Mouse (Mus musculus): ENCODE measurements at regions not wholly inside any gene's neighbourhood (a gene's known extent, or its start where the extent isn't known, plus 50 kb on each side); places are given as distances from the start of the nearest gene placed in this dataset.
A peak's percentile ranks its signal among the peaks of the same experiment; 100 is the strongest.
"Not testable (repeated sequence)": the region's sequence is repeated elsewhere in the genome, so short reads cannot be mapped to it uniquely, and the experiment has no call there.

GRCm38 (mm10) chr13:4935940-4936339 is 327.0 kb upstream of the Akr1e1 start:
- DNase-seq = no peak

GRCm38 (mm10) chr13:4939849-4940248 is 330.9 kb upstream of the Akr1e1 start:
- DNase-seq = no peak

GRCm38 (mm10) chr13:4942490-4942889 is 333.5 kb upstream of the Akr1e1 start:
- peak; percentile 23 for DNase-seq

GRCm38 (mm10) chr13:4943046-4943445 is 334.1 kb upstream of the Akr1e1 start:
- DNase-seq = no peak

GRCm38 (mm10) chr13:4955384-4955783 is 346.4 kb upstream of the Akr1e1 start:
- DNase-seq = no peak

- no peak for DNase-seq
These were observed 355.9 kb upstream of the Akr1e1 start for GRCm38 (mm10) chr13:4964824-4965223.

- peak; percentile 11 for DNase-seq
These were observed 361.3 kb upstream of the Akr1e1 start for GRCm38 (mm10) chr13:4970081-4970892.

- no peak for DNase-seq
These were observed 362.6 kb upstream of the Akr1e1 start for GRCm38 (mm10) chr13:4971472-4972067.

GRCm38 (mm10) chr13:4992876-4993275 is 383.9 kb upstream of the Akr1e1 start:
- no peak for DNase-seq

GRCm38 (mm10) chr13:5008296-5008695 is 399.3 kb upstream of the Akr1e1 start:
- no peak for DNase-seq

GRCm38 (mm10) chr13:5022439-5022838 is 413.5 kb upstream of the Akr1e1 start:
- no peak for DNase-seq

- DNase-seq = no peak
These were observed 450.9 kb upstream of the Akr1e1 start for GRCm38 (mm10) chr13:5059859-5060258.

GRCm38 (mm10) chr13:5060462-5060861 is 451.5 kb upstream of the Akr1e1 start:
- no peak for DNase-seq

- DNase-seq = no peak
These were observed 498.5 kb upstream of the Akr1e1 start for GRCm38 (mm10) chr13:5107454-5107853.

GRCm38 (mm10) chr13:5154911-5155310 is 545.9 kb upstream of the Akr1e1 start:
- no peak for DNase-seq

GRCm38 (mm10) chr13:5159765-5160684 is 551.1 kb upstream of the Akr1e1 start:
- DNase-seq = no peak

- DNase-seq = peak; percentile 5
These were observed 557.7 kb upstream of the Akr1e1 start for GRCm38 (mm10) chr13:5166716-5167115.

- DNase-seq = no peak
These were observed 570.0 kb upstream of the Akr1e1 start for GRCm38 (mm10) chr13:5178996-5179395.

- no peak for DNase-seq
These were observed 570.6 kb upstream of the Akr1e1 start for GRCm38 (mm10) chr13:5179552-5179951.

- DNase-seq = not testable (repeated sequence)
These were observed 576.3 kb upstream of the Akr1e1 start for GRCm38 (mm10) chr13:5185237-5185800.

- DNase-seq = no peak
These were observed 593.8 kb upstream of the Akr1e1 start for GRCm38 (mm10) chr13:5202736-5203135.

- no peak for DNase-seq
These were observed 595.2 kb upstream of the Akr1e1 start for GRCm38 (mm10) chr13:5204143-5204542.

- no peak for DNase-seq
These were observed 602.7 kb upstream of the Akr1e1 start for GRCm38 (mm10) chr13:5211659-5212058.

Data from lung, postnatal 10 days (tissue).